Mouse (Mus musculus): ENCODE data around the gene Qpctl.

Qpctl gene

GRCm38 (mm10) chr7:19119083-19119482, 30.0 kb downstream of the Qpctl start:
- peak in 1 of 2 experiments; percentile 44 for DNase-seq

DNA sequence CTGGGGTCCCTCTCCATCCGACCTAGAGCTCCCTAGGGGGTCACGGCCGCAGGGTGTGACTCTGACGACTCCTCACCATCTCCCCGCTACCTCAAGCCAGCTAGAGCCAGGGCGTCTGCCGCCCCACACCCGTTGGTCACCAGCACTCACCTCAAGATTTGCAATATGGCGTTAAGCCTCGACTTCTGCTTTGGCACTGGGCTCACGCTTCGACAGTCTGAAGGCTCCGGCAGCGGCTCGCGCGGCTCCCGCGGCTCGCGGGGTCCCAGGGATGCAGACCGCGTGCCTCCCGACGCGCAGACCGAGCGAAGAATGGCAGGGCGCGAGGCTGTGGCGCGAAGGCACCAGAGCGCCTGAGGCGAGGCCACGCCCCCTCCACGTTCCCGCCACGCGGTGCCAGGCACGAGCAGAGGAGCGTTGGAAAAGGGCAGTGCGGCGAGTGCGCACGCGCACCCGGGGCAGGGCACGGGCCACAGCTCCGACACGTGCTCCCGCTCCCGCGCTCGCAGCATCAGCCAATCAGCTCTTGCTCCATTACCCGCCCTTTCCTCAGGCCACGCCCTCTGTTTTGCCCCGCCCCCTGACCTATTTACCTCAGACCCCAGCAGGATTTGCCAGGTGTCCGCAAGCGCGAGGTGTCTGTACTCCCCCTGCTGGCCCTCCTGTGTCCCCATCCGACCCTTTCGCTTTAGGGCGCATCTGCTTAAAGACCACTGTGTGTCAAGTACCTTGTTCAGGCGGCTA, 30.9 kb downstream of the Qpctl start, which contains the start of gene Gm4969:
Gene Gm4969, minus strand, starts transcription at position 341 of the 744 bp plus-strand sequence.
- DNase-seq, result peak; percentile 61 to 65

GRCm38 (mm10) chr7:19109565-19109964, 39.5 kb downstream of the Qpctl start:
- DNase-seq, result no peak

DNA sequence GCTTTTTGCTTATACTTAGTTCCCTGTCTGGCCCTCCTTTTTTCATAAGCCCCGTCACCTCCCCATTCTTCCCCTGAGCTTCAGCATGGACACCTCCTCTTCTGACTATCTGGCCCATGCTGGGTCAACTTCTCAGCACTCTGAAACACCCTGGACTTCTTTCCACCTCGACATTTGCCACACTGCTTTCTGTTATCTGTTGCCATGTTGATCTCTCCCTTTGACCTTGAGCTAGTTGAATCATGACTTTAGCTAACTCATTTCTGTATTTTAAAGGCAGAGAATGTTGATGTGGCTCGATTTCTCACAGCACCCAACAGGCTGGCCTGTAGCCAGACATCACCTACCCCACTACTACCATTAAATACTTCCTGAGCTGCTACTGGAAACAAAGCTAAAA, 41.7 kb downstream of the Qpctl start:
- no peak for DNase-seq

DNA sequence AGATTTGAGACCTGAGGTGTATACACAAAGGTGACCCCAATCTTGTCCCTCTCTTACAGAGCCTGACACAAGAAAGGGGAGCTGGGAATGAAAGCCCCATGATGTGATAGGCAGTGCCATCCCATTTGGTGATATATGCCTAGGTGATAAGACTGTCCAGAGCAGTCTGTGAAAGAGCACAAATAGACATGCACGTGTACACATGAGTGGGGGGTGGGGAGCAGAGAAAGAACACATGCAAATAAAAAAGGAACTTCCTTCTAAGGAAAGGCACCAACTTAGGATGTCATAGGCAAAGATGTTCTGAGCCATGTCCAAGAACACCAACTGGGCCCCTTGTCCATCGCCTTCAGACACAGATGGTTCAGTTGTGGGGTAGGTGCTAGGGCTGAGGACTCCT, 44.6 kb downstream of the Qpctl start:
- DNase-seq, result no peak

GRCm38 (mm10) chr7:19103741-19104140, 45.4 kb downstream of the Qpctl start:
- DNase-seq, result no peak

GRCm38 (mm10) chr7:19100290-19100689, 48.8 kb downstream of the Qpctl start:
- no peak for DNase-seq

DNA sequence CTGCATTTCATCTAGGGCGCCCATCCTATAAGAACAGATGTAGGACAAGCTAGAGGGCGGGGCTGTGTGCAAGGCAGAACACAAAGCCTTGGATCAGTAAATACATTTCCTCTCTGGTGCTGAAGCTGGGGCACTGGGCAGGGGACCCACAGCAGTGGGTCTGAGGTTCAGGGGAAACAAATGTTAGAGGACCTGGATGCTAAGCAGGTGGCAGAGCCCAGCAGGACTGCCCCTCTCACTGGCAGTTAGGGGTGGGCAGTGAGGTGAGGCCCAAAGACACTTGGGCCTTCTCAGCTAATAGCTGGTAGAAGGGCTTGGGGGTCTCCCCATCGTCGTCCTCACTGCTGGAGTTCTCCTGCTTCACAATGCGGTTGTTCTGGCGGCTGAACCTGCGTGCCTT, 50.3 kb downstream of the Qpctl start:
- DNase-seq, result no peak

DNA sequence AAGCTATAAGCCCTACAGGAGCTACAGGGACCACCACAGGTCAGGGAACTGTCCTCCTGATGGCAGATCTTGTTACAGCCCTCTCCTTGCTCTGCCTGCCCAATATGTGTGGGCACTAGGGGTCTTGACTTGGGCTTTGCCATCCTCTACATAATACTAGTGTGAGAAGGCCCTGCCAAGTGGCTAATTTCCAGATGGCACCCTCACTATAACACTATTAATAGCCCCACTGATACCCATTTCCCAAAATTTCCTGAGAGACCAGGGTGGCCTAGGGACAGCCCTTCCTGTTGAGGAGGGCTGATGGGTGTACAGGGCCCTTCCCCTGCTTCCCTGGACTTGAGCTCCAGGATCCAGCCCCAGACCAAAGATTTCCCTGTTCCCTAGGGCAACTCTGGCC, 51.2 kb downstream of the Qpctl start:
- no peak for DNase-seq

GRCm38 (mm10) chr7:19097217-19097616, 51.9 kb downstream of the Qpctl start:
- no peak for DNase-seq

GRCm38 (mm10) chr7:19096421-19096976, 52.6 kb downstream of the Qpctl start:
- DNase-seq, result no peak

GRCm38 (mm10) chr7:19095751-19096110, 53.4 kb downstream of the Qpctl start:
- no peak for DNase-seq

- no peak for DNase-seq
Observed at GRCm38 (mm10) chr7:19094826-19095750, 54.0 kb downstream of the Qpctl start.

DNA sequence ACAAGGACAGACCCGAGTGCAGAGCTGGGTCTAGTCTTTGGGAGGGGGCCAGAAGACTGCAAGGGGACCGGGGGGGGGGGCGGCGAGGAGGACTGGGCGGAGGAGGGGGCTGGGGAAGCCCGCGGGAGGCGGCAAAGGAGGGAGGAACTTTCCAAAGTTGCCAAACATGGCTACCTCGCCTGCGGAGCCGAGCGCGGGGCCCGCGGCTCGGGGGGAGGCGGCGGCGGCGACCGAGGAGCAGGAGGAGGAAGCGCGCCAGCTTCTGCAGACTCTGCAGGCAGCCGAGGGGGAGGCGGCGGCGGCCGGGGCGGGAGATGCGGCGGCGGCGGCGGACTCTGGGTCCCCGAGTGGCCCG, 54.6 kb downstream of the Qpctl start, which contains the start of gene Six5:
Gene Six5, plus strand, starts transcription at position 124 of the 355 bp plus-strand sequence.
- no peak for DNase-seq

DNA sequence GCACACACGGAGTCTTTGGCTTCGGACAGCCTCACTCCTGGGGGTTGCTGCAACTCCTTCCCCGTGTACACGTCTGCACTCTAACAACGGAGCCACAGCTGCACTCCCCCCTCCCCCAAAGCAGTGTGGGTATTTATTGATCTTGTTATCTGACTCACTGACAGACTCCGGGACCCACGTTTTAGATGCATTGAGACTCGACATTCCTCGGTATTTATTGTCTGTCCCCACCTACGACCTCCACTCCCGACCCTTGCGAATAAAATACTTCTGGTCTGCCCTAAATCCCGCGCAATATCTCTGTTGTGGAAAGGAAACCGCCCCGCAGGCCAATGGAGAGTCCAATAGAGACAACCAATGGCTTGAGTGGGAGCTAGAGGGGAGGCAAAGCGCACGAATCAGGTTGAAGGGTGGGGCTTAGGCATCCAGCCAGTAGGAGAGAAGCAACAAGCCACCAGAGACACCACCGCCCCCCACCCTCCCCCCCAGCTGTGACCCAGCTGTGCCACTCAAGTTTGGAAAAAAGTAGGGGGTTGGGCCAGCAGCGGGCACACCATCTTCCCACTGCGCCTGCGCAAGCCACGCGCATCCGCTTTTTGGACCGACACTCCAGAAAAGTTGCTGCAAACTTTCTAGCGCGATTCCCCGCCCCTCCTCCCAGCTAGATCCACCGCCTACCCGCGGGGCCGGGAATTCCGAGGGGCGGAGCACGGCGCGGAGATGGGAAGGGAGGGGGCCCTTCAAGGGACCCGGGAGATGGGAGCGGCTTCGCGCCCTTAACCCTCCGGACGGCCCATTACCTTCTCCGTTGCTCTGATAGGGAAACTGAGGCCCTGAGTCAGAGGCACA, 55.3 kb downstream of the Qpctl start:
- peak; percentile 32 to 45 for DNase-seq

- peak; percentile 50 to 64 for DNase-seq
Observed at GRCm38 (mm10) chr7:19093174-19093521, 55.9 kb downstream of the Qpctl start.

DNA sequence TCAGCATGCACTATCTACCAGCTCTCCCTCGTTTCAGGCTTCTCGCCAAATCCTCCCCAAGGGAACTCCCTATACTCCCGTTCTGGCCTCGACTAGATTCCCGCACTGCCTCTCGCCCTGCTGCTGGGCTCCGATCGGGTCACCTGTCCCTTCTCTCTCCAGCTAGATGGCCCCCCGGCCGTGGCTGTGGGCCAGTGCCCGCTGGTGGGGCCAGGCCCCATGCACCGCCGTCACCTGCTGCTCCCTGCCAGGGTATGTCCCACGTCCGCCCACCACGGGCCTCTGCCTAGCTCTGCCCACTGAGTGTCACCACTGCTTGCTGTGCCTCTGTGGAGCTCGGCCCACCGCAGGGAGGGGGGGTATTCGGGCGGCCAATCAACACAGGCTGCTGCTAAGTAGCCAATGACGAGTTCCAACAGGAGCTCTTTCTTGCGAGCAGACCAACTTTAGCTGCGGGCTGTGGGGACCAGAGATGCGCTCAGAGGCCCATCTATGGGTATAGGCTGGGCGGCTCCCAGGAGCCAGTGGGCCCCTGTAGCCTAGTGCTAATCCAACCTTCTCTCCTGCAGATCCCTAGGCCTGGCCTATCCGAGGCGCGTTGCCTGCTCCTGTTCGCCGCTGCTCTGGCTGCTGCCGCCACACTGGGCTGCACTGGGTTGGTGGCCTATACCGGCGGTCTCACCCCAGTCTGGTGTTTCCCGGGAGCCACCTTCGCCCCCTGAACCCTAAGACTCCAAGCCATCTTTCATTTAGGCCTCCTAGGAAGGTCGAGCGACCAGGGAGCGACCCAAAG, 56.5 kb downstream of the Qpctl start:
- no peak for DNase-seq

GRCm38 (mm10) chr7:19091913-19092312, 57.2 kb downstream of the Qpctl start:
- DNase-seq, result no peak
